Mouse (Mus musculus) forebrain, embryonic 14.5 days (tissue): ENCODE measurements at regions not wholly inside any gene's neighbourhood (a gene's known extent, or its start where the extent isn't known, plus 50 kb on each side); places are given as distances from the start of the nearest gene placed in this dataset.
"Not testable (repeated sequence)": the region's sequence is repeated elsewhere in the genome, so short reads cannot be mapped to it uniquely, and the experiment has no call there.

ENCODE experiments used
- ATAC-seq: fragments of 200-750 bp; cut with Nextera tagmentation; 2 replicates; pipeline ENCODE4 v1.8.0; 2017; ENCODE audit warnings: mild to moderate bottlenecking, moderate library complexity
- DNase-seq: peaks from one replicate; pipeline ENCODE4 v3.0.0-alpha.2; 2015; ENCODE audit warnings: low spot score
- H3K27ac ChIP-seq: fragments of 300-500 bp; sonication (generic); 2 replicates; pipeline ENCODE4 v1.5.1; 2014; ENCODE audit warnings: low read depth, mild to moderate bottlenecking, control low read depth, low read length, moderate library complexity
- H3K27me3 ChIP-seq: fragments of 300-500 bp; sonication (generic); replicated peaks from 2 replicates; pipeline ENCODE4 v1.6.1; 2014; ENCODE audit warnings: low read length, control low read depth, mixed read lengths; ENCODE audit not compliant: control insufficient read depth, insufficient read depth
- H3K36me3 ChIP-seq: fragments of 300-500 bp; sonication (generic); 2 replicates; pipeline ENCODE4 v1.6.1; 2014; ENCODE audit warnings: low read length, control low read depth; ENCODE audit not compliant: control insufficient read depth, insufficient read depth
- H3K4me1 ChIP-seq: fragments of 300-500 bp; sonication (generic); 2 replicates; pipeline ENCODE4 v1.6.1; 2014; ENCODE audit warnings: antibody characterized with exemption, low read length, control low read depth; ENCODE audit not compliant: control insufficient read depth, insufficient read depth
- H3K4me2 ChIP-seq: fragments of 300-500 bp; sonication (generic); 2 replicates; pipeline ENCODE4 v1.6.1; 2014; ENCODE audit warnings: mild to moderate bottlenecking, control low read depth, low read length
- H3K4me3 ChIP-seq: fragments of 300-500 bp; sonication (generic); 2 replicates; pipeline ENCODE4 v1.5.1; 2014; ENCODE audit warnings: low read depth, low read length, control low read depth
- H3K9ac ChIP-seq: fragments of 300-500 bp; sonication (generic); 2 replicates; pipeline ENCODE4 v1.6.1; 2014; ENCODE audit warnings: mild to moderate bottlenecking, low read length, control low read depth, moderate library complexity
- H3K9me3 ChIP-seq: fragments of 300-500 bp; sonication (generic); replicated peaks from 2 replicates; pipeline ENCODE4 v1.6.1; 2016; ENCODE audit warnings: low read length, control low read depth, mixed read lengths; ENCODE audit not compliant: control insufficient read depth
- WGBS: fragments of 180-500 bp; shearing (Covaris S2); extraction: QIAGEN DNeasy Blood & Tissue Kit; methylation state at CpG from one replicate; pipeline ENCODE4 v1.1.7; 2014; 5-methylcytosine and 5-hydroxymethylcytosine counted together

- 90% methylated on average over 1 of the region's 1 CpGs for WGBS
Observed at GRCm38 (mm10) chr13:7967886-7968285, 234.8 kb upstream of the Adarb2 start.

GRCm38 (mm10) chr13:7994198-7994597 lies 208.5 kb upstream of the Adarb2 start:
- no peak overlapping the region for H3K4me2 ChIP-seq
- WGBS, result 74% methylated on average over 5 of the region's 5 CpGs
- H3K27ac ChIP-seq, result no peak overlapping the region
- no peaks in the 10 kb centered on the region for H3K4me1 ChIP-seq
- no peak for ATAC-seq
- H3K27me3 ChIP-seq, result no peaks in the 10 kb centered on the region
- H3K36me3 ChIP-seq, result no peaks in the 10 kb centered on the region
- H3K9me3 ChIP-seq, result no peaks in the 10 kb centered on the region
- DNase-seq, result peak; percentile 10
- H3K9ac ChIP-seq, result no peak overlapping the region
- no peak overlapping the region for H3K4me3 ChIP-seq

More at GRCm38 (mm10) chr13:7967886-7968285, 234.8 kb upstream of the Adarb2 start:
- Histone ChIP-seq H3K27ac (no peak overlapping the region), H3K9me3 (no peaks in the 10 kb centered on the region), H3K4me3 (no peak overlapping the region), H3K27me3 (no peaks in the 10 kb centered on the region), H3K4me1 (no peaks in the 10 kb centered on the region), H3K9ac (no peak overlapping the region), H3K36me3 (no peaks in the 10 kb centered on the region), H3K4me2 (no peak overlapping the region)
- no peak for ATAC-seq
- DNase-seq, result no peak

- not testable (repeated sequence) for ATAC-seq, H3K9ac ChIP-seq, H3K4me3 ChIP-seq, H3K36me3 ChIP-seq, H3K27ac ChIP-seq, H3K9me3 ChIP-seq, H3K4me1 ChIP-seq, H3K27me3 ChIP-seq, DNase-seq, H3K4me2 ChIP-seq
- 81% methylated on average over 4 of the region's 4 CpGs for WGBS
Observed at GRCm38 (mm10) chr13:8030096-8030495, 172.6 kb upstream of the Adarb2 start.

GRCm38 (mm10) chr13:8050930-8051495 lies 151.7 kb upstream of the Adarb2 start:
- no peak for ATAC-seq

GRCm38 (mm10) chr13:8056122-8056818 lies 146.4 kb upstream of the Adarb2 start:
- Histone ChIP-seq H3K4me3 (no peak overlapping the region), H3K9me3 (no peaks in the 10 kb centered on the region), H3K4me2 (no peak overlapping the region), H3K4me1 (no peaks in the 10 kb centered on the region), H3K27me3 (no peaks in the 10 kb centered on the region), H3K27ac (no peak overlapping the region), H3K36me3 (no peaks in the 10 kb centered on the region), H3K9ac (no peak overlapping the region)
- DNase-seq, result peak; percentile 34
- WGBS, result 57% methylated on average over 4 of the region's 4 CpGs
- ATAC-seq, result peak; percentile 46; the same call in 1 of the 2 replicates

More at GRCm38 (mm10) chr13:8050930-8051495, 151.7 kb upstream of the Adarb2 start:
- 76% methylated on average over 3 of the region's 3 CpGs for WGBS
- Histone ChIP-seq H3K27me3 (no peaks in the 10 kb centered on the region), H3K4me1 (no peaks in the 10 kb centered on the region), H3K9ac (no peak overlapping the region), H3K4me3 (no peak overlapping the region), H3K27ac (no peak overlapping the region), H3K4me2 (no peak overlapping the region), H3K36me3 (no peaks in the 10 kb centered on the region), H3K9me3 (no peaks in the 10 kb centered on the region)
- no peak for DNase-seq

GRCm38 (mm10) chr13:8087154-8087553 lies 115.5 kb upstream of the Adarb2 start:
- Histone ChIP-seq H3K36me3 (no peaks in the 10 kb centered on the region), H3K4me2 (no peak overlapping the region), H3K4me3 (no peak overlapping the region), H3K27me3 (no peaks in the 10 kb centered on the region), H3K9me3 (no peaks in the 10 kb centered on the region), H3K27ac (no peak overlapping the region), H3K9ac (no peak overlapping the region), H3K4me1 (no peaks in the 10 kb centered on the region)
- ATAC-seq (no peak), DNase-seq (no peak)
- 76% methylated on average over 2 of the region's 2 CpGs for WGBS

- Histone ChIP-seq H3K36me3 (no peaks in the 10 kb centered on the region), H3K27me3 (no peaks in the 10 kb centered on the region), H3K9me3 (no peaks in the 10 kb centered on the region), H3K4me3 (no peak overlapping the region), H3K4me2 (no peak overlapping the region), H3K9ac (no peak overlapping the region), H3K27ac (no peak overlapping the region), H3K4me1 (no peaks in the 10 kb centered on the region)
- no peak for DNase-seq
- ATAC-seq, result no peak
- 78% methylated on average over 4 of the region's 4 CpGs for WGBS
Observed at GRCm38 (mm10) chr13:8089519-8089918, 113.1 kb upstream of the Adarb2 start.

GRCm38 (mm10) chr13:8108701-8109100 lies 94.0 kb upstream of the Adarb2 start:
- H3K36me3 ChIP-seq, result no peaks in the 10 kb centered on the region
- H3K9ac ChIP-seq, result no peak overlapping the region
- ATAC-seq (no peak), DNase-seq (no peak)
- H3K27ac ChIP-seq, result no peak overlapping the region
- 38% methylated on average over 5 of the region's 5 CpGs for WGBS
- H3K4me1 ChIP-seq, result no peaks in the 10 kb centered on the region
- no peak overlapping the region for H3K4me2 ChIP-seq
- no peaks in the 10 kb centered on the region for H3K27me3 ChIP-seq
- H3K9me3 ChIP-seq, result no peaks in the 10 kb centered on the region
- H3K4me3 ChIP-seq, result no peak overlapping the region

GRCm38 (mm10) chr13:8112953-8113352 lies 89.7 kb upstream of the Adarb2 start:
- Histone ChIP-seq H3K4me3 (no peak overlapping the region), H3K27me3 (no peaks in the 10 kb centered on the region), H3K9ac (no peak overlapping the region), H3K27ac (no peak overlapping the region), H3K4me1 (no peaks in the 10 kb centered on the region), H3K9me3 (no peaks in the 10 kb centered on the region), H3K36me3 (no peaks in the 10 kb centered on the region), H3K4me2 (no peak overlapping the region)
- no peak for DNase-seq
- ATAC-seq, result no peak
- 57% methylated on average over 1 of the region's 1 CpGs for WGBS
